Mouse (Mus musculus): ENCODE results near the gene Cldn10. TPM values are rescaled to one million over a fixed set of nuclear protein-coding genes. Genes with fewer than 3 reads are reported as not detected.
A peak's percentile ranks its signal among the peaks of the same experiment; 100 is the strongest.
"Not testable (repeated sequence)": the region's sequence is repeated elsewhere in the genome, so short reads cannot be mapped to it uniquely, and the experiment has no call there.

Gene Cldn10
- polyA plus RNA-seq, 1 experiment, result 232 TPM

- H3K27me3 ChIP-seq (replicated peaks; ENCODE audit: control insufficient read depth, insufficient read depth, low read length), result no peaks in the 10 kb centered on the region
- H3K4me3 ChIP-seq (ENCODE audit: insufficient read depth, low read depth, low read length), result no peak overlapping the region
- H3K4me1 ChIP-seq (ENCODE audit: control insufficient read depth, insufficient read depth, low read length), result peaks cover 8% of the 10 kb centered on the region; the same call in 1 of the 2 replicates
- no peaks in the 10 kb centered on the region for H3K36me3 ChIP-seq (ENCODE audit: control insufficient read depth, insufficient read depth, low read length)
- no peak overlapping the region for H3K27ac ChIP-seq (ENCODE audit: insufficient read depth, low read depth, low read length)
- TF ChIP-seq CTCF (conservative IDR thresholded peaks at IDR 0.05; ENCODE audit: insufficient read depth, insufficient read length, low read depth, low read length) (no peak), POLR2A (IDR thresholded peaks at IDR 0.05; ENCODE audit: low read depth, low read length) (no peak)
- no peak for DNase-seq
- WGBS, result 79% methylated on average over 4 of the region's 4 CpGs
Measured at GRCm38 (mm10) chr14:118756015-118756414, 31.7 kb upstream of the Cldn10 start.

- H3K4me1 ChIP-seq (ENCODE audit: control insufficient read depth, insufficient read depth, low read length), result peaks cover 8% of the 10 kb centered on the region; the same call in 1 of the 2 replicates
- no peak overlapping the region for H3K27ac ChIP-seq (ENCODE audit: insufficient read depth, low read depth, low read length)
- 33% methylated on average over 3 of the region's 3 CpGs for whole genome bisulfite sequencing
- no peaks in the 10 kb centered on the region for H3K27me3 ChIP-seq (replicated peaks; ENCODE audit: control insufficient read depth, insufficient read depth, low read length)
- peak; percentile 81 for DNase-seq
- TF ChIP-seq CTCF (conservative IDR thresholded peaks at IDR 0.05; ENCODE audit: insufficient read depth, insufficient read length, low read depth, low read length) (no peak), POLR2A (IDR thresholded peaks at IDR 0.05; ENCODE audit: low read depth, low read length) (no peak)
- H3K36me3 ChIP-seq (ENCODE audit: control insufficient read depth, insufficient read depth, low read length), result no peaks in the 10 kb centered on the region
- no peak overlapping the region for H3K4me3 ChIP-seq (ENCODE audit: insufficient read depth, low read depth, low read length)
Measured at GRCm38 (mm10) chr14:118756566-118756965, 31.1 kb upstream of the Cldn10 start.

DNA sequence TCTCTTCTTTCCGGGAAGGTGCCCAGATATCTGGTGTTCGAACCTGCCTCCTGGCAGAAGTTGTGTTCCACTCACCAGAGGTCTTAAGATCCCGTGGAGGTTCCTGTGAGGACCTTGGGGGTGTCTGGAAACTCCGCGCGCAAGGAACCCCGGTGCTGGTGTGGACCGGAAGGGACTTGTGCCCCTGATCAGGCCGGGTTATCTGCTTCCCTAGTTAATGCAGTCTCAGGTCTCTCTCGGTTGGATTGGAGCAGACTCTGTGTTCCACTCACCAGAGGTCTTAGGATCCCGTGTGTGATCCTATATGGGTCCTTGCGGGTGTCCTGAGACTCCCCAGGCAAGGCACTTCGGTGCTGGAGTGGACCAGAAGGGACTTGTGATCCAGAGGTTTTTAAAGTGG lies 24.3 kb upstream of the Cldn10 start:
- 96% methylated on average over 13 of the region's 13 CpGs for WGBS
- DNase-seq; H3K36me3 ChIP-seq (ENCODE audit: control insufficient read depth, insufficient read depth, low read length); H3K27ac ChIP-seq (ENCODE audit: insufficient read depth, low read depth, low read length); H3K4me3 ChIP-seq (ENCODE audit: insufficient read depth, low read depth, low read length); H3K27me3 ChIP-seq (replicated peaks; ENCODE audit: control insufficient read depth, insufficient read depth, low read length); H3K4me1 ChIP-seq (ENCODE audit: control insufficient read depth, insufficient read depth, low read length): not testable (repeated sequence)

GRCm38 (mm10) chr14:118763917-118764495 lies 23.7 kb upstream of the Cldn10 start:
- Histone ChIP-seq H3K36me3 (ENCODE audit: control insufficient read depth, insufficient read depth, low read length) (no peaks in the 10 kb centered on the region), H3K27me3 (replicated peaks; ENCODE audit: control insufficient read depth, insufficient read depth, low read length) (no peaks in the 10 kb centered on the region), H3K4me3 (ENCODE audit: insufficient read depth, low read depth, low read length) (no peak overlapping the region), H3K4me1 (ENCODE audit: control insufficient read depth, insufficient read depth, low read length) (no peaks in the 10 kb centered on the region), H3K27ac (ENCODE audit: insufficient read depth, low read depth, low read length) (no peak overlapping the region)
- TF ChIP-seq POLR2A (IDR thresholded peaks at IDR 0.05; ENCODE audit: low read depth, low read length), result no peak
- TF ChIP-seq CTCF (conservative IDR thresholded peaks at IDR 0.05; ENCODE audit: insufficient read depth, insufficient read length, low read depth, low read length), result no peak
- DNase-seq, result no peak
- 83% methylated on average over 9 of the region's 9 CpGs for WGBS

DNA sequence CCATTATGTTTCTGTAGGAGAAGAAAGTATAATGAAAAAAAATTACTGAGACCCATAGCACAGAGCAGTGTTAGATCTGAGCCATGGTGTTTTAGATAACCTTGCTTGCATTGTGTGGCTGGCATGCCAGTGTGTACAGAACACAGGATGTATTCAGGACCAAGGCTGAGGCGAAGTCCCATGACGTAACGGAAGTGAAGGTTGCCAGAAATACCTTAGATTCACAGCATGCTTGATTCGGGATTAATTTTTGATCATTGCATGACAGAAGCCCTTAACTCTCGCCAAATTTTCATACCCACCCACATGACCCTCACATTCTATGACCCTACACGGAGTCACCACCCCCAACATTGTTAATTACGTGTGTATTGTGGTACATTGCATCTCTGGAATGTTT lies 22.4 kb upstream of the Cldn10 start:
- no peak overlapping the region for H3K27ac ChIP-seq (ENCODE audit: insufficient read depth, low read depth, low read length)
- TF ChIP-seq CTCF (conservative IDR thresholded peaks at IDR 0.05; ENCODE audit: insufficient read depth, insufficient read length, low read depth, low read length) (no peak), POLR2A (IDR thresholded peaks at IDR 0.05; ENCODE audit: low read depth, low read length) (no peak)
- no peaks in the 10 kb centered on the region for H3K27me3 ChIP-seq (replicated peaks; ENCODE audit: control insufficient read depth, insufficient read depth, low read length)
- H3K36me3 ChIP-seq (ENCODE audit: control insufficient read depth, insufficient read depth, low read length), result no peaks in the 10 kb centered on the region
- no peaks in the 10 kb centered on the region for H3K4me1 ChIP-seq (ENCODE audit: control insufficient read depth, insufficient read depth, low read length)
- peak; percentile 31 for DNase-seq
- 0 out of 2 replicates have a peak overlapping the region, but pooled peaks have one; percentile 8 for H3K4me3 ChIP-seq (ENCODE audit: insufficient read depth, low read depth, low read length)
- WGBS, result 43% methylated on average over 7 of the region's 7 CpGs

DNA sequence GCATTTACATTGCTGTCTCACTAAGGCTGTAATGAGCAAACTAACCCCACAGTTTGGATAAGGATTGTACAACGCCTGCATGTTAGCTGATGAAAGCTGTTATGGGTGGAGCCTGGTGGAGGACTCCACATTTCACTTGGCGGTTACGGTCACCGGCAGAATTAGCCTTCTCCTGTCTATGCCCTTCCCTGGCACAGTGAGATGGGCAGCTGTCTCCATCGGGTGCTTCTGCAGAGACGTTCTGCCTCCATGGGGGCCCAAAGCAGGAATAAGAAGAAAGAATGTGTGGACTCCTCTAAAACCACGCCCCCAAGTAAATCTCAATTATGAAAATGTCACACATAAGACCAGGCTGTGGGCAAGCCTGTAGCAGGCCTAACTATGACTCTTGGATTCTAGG lies 21.8 kb upstream of the Cldn10 start:
- WGBS, result 63% methylated on average over 7 of the region's 7 CpGs
- Histone ChIP-seq H3K27me3 (replicated peaks; ENCODE audit: control insufficient read depth, insufficient read depth, low read length) (no peaks in the 10 kb centered on the region), H3K4me1 (ENCODE audit: control insufficient read depth, insufficient read depth, low read length) (no peaks in the 10 kb centered on the region), H3K27ac (ENCODE audit: insufficient read depth, low read depth, low read length) (no peak overlapping the region), H3K4me3 (ENCODE audit: insufficient read depth, low read depth, low read length) (no peak overlapping the region), H3K36me3 (ENCODE audit: control insufficient read depth, insufficient read depth, low read length) (no peaks in the 10 kb centered on the region)
- no peak for DNase-seq
- no peak for TF ChIP-seq POLR2A (IDR thresholded peaks at IDR 0.05; ENCODE audit: low read depth, low read length)
- TF ChIP-seq CTCF (conservative IDR thresholded peaks at IDR 0.05; ENCODE audit: insufficient read depth, insufficient read length, low read depth, low read length), result no peak

DNA sequence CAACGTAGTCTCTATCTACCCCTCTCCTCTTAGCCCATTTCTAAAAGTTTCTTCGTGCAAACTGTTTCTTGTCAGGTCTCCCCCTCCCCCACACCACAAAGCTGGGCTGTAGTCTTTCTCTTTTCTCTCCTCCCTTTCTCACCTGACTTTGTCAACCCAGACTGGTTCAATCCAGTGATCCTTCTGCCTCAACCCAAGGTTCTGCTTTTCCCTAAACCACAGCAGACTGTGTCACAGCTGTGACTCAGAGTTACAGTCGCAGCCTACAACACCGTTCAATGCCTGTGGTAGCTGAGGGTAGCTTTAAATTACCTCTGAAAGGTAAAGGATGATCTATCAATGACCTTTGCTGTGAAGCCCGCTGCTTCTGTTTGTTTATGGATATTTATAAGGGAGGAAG lies 21.3 kb upstream of the Cldn10 start:
- DNase-seq, result no peak
- H3K36me3 ChIP-seq (ENCODE audit: control insufficient read depth, insufficient read depth, low read length), result no peaks in the 10 kb centered on the region
- no peaks in the 10 kb centered on the region for H3K27me3 ChIP-seq (replicated peaks; ENCODE audit: control insufficient read depth, insufficient read depth, low read length)
- TF ChIP-seq CTCF (conservative IDR thresholded peaks at IDR 0.05; ENCODE audit: insufficient read depth, insufficient read length, low read depth, low read length), result no peak
- TF ChIP-seq POLR2A (IDR thresholded peaks at IDR 0.05; ENCODE audit: low read depth, low read length), result no peak
- H3K4me1 ChIP-seq (ENCODE audit: control insufficient read depth, insufficient read depth, low read length), result no peaks in the 10 kb centered on the region
- no peak overlapping the region for H3K4me3 ChIP-seq (ENCODE audit: insufficient read depth, low read depth, low read length)
- WGBS, result 75% methylated on average over 5 of the region's 5 CpGs
- no peak overlapping the region for H3K27ac ChIP-seq (ENCODE audit: insufficient read depth, low read depth, low read length)
